Mouse (Mus musculus): Measurements from ENCODE around the gene Rplp0.

Gene Rplp0

GRCm38 (mm10) chr5:115528128-115528527 lies 31.1 kb upstream of the Rplp0 start:
- DNase-seq = no peak

GRCm38 (mm10) chr5:115529364-115529741 lies 29.9 kb upstream of the Rplp0 start:
- no peak for DNase-seq

GRCm38 (mm10) chr5:115529742-115530446 lies 29.4 kb upstream of the Rplp0 start:
- DNase-seq = peak; percentile 41

- peak; percentile 78 for DNase-seq
Observed at GRCm38 (mm10) chr5:115530447-115530809, 28.8 kb upstream of the Rplp0 start.

- peak; percentile 72 for DNase-seq
Observed at GRCm38 (mm10) chr5:115531671-115532270, 27.5 kb upstream of the Rplp0 start.

GRCm38 (mm10) chr5:115534290-115534731 lies 25.0 kb upstream of the Rplp0 start:
- peak; percentile 58 for DNase-seq

GRCm38 (mm10) chr5:115534856-115535255 lies 24.4 kb upstream of the Rplp0 start:
- peak; percentile 64 for DNase-seq

- DNase-seq = no peak
Observed at GRCm38 (mm10) chr5:115535635-115536034, 23.6 kb upstream of the Rplp0 start.

- no peak for DNase-seq
Observed at GRCm38 (mm10) chr5:115538017-115538692, 21.1 kb upstream of the Rplp0 start.

- peak; percentile 95 for DNase-seq
Observed at GRCm38 (mm10) chr5:115538693-115539043, 20.6 kb upstream of the Rplp0 start.

- peak; percentile 53 for DNase-seq
Observed at GRCm38 (mm10) chr5:115542635-115543384, 16.5 kb upstream of the Rplp0 start.

- DNase-seq = no peak
Observed at GRCm38 (mm10) chr5:115543509-115544253, 15.6 kb upstream of the Rplp0 start.

- DNase-seq = no peak
Observed at GRCm38 (mm10) chr5:115544655-115545185, 14.5 kb upstream of the Rplp0 start.

GRCm38 (mm10) chr5:115545636-115546035 lies 13.6 kb upstream of the Rplp0 start:
- no peak for DNase-seq

- no peak for DNase-seq
Observed at GRCm38 (mm10) chr5:115546536-115546935, 12.7 kb upstream of the Rplp0 start.

- DNase-seq = no peak
Observed at GRCm38 (mm10) chr5:115547014-115547413, 12.3 kb upstream of the Rplp0 start.

GRCm38 (mm10) chr5:115547421-115547820 lies 11.8 kb upstream of the Rplp0 start:
- no peak for DNase-seq

- no peak for DNase-seq
Observed at GRCm38 (mm10) chr5:115548501-115549285, 10.6 kb upstream of the Rplp0 start.

GRCm38 (mm10) chr5:115550482-115551005 lies 8.7 kb upstream of the Rplp0 start:
- no peak for DNase-seq

- no peak for DNase-seq
Observed at GRCm38 (mm10) chr5:115551386-115551785, 7.9 kb upstream of the Rplp0 start.

GRCm38 (mm10) chr5:115551799-115552198 lies 7.5 kb upstream of the Rplp0 start:
- no peak for DNase-seq
